Mouse (Mus musculus): ENCODE measurements around the gene Tmem11.

Tmem11 gene

DNA sequence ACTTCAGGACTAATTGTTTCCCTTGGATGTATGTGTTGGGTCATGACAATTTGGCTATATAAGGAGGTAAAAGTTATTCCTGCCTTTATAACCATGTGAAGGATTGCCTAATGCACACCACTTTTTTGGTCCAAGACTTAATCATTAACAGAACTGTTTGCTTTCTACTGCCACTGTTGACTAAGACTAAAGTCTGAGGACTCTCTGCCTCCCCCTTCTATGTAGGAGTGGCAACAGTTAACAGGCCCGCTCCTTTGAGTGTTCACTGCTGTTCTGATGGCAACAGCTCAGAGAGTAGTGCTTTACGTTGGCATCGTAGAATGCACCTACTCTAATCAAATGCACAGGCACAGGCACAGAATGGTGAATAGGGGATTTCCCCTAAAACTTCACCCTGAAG, 53.9 kb downstream of the Tmem11 start:
- DNase-seq, result no peak

DNA sequence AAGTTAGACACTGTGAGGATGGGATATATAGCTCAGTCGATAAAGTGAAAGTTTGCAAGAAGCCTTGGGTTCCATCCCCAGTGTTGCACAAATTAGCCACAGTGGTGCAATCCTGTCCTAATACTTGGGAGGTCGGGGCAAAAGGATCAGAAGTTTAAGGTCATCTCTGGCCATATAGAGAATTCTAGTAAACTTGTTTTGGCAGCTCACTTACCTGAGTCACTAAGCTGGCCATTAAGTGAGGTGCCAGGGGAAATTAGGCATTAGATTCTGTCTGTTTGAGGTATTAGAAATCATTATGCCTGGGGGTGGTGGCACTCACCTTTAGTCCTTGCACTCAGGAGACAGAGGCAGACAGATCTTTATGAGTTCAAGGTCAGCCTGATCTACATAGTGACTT, 55.3 kb downstream of the Tmem11 start:
- DNase-seq, result no peak

DNA sequence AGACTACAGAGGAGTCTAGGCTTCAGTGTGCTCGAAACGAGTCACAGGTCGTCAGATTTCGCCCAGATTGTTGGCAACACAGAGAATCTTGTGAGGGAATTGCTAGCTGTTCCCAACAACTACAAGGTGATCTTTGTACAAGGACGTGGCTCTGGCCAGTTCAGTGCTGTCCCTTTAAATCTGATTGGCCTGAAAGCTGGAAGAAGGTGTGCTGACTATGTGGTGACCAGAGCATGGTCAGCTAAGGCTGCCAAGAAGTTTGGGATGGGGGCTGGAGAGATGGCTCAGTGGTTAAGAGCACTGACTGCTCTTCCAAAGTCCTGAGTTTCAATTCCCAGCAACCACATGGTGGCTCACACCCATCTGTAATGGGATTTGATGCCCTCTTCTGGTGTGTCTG, 62.7 kb downstream of the Tmem11 start:
- no peak for DNase-seq
